Mouse (Mus musculus) granulocyte monocyte progenitor cell, adult 5-6 weeks (primary cell): ENCODE data around the gene Cpxm2. TPM values are rescaled to one million over a fixed set of nuclear protein-coding genes. Genes with fewer than 3 reads are reported as not detected.

Source experiments
- ATAC-seq: replicated peaks from 2 replicates; pipeline ENCODE4 v1.8.0; 2016; ENCODE audit warnings: mild to moderate bottlenecking, moderate TSS enrichment, inconsistent platforms; ENCODE audit not compliant: poor library complexity, severe bottlenecking
- total RNA-seq, 2 experiments: library from RNA; stranded (forward) in 1 of 2; stranded (reverse) in 1 of 2; fragments of 200-712, 200-1000 nt in 1 of 2; fragments of >200 nt in 1 of 2; fragmentation: Nextera tagmentation in 1 of 2; gene quantifications; 2 replicates each; pipeline ENCODE4 v1.2.3; 2014 to 2017

Gene Cpxm2
- total RNA-seq, 2 experiments from 2014 or later = not detected

- ATAC-seq = no peak
These were observed 122.5 kb downstream of the Cpxm2 start for GRCm38 (mm10) chr7:132031940-132032531.

- ATAC-seq = no peak
These were observed 127.9 kb downstream of the Cpxm2 start for GRCm38 (mm10) chr7:132026671-132027070.

GRCm38 (mm10) chr7:132025591-132025990, 128.9 kb downstream of the Cpxm2 start:
- ATAC-seq = no peak

GRCm38 (mm10) chr7:132015933-132016332, 138.6 kb downstream of the Cpxm2 start:
- no peak for ATAC-seq

GRCm38 (mm10) chr7:132015193-132015592, 139.3 kb downstream of the Cpxm2 start:
- no peak for ATAC-seq

GRCm38 (mm10) chr7:132013970-132014369, 140.6 kb downstream of the Cpxm2 start:
- no peak for ATAC-seq

- no peak for ATAC-seq
These were observed 141.4 kb downstream of the Cpxm2 start for GRCm38 (mm10) chr7:132012969-132013679.

GRCm38 (mm10) chr7:132009002-132009401, 145.5 kb downstream of the Cpxm2 start:
- ATAC-seq = no peak

- no peak for ATAC-seq
These were observed 148.4 kb downstream of the Cpxm2 start for GRCm38 (mm10) chr7:132005996-132006696.

GRCm38 (mm10) chr7:131992873-131993272, 161.7 kb downstream of the Cpxm2 start:
- ATAC-seq = no peak

GRCm38 (mm10) chr7:131992226-131992625, 162.3 kb downstream of the Cpxm2 start:
- no peak for ATAC-seq

- no peak for ATAC-seq
These were observed 165.5 kb downstream of the Cpxm2 start for GRCm38 (mm10) chr7:131989056-131989455.

Other genes with a start within 250 kb of the Cpxm2 start
- not detected in 2 replicates for gene Gpr26, start 188.3 kb downstream of the Cpxm2 start, total RNA-seq (2014; fragmentation: Nextera tagmentation)
- not detected in 2 replicates for gene Gpr26, start 188.3 kb downstream of the Cpxm2 start, total RNA-seq (2017)
- gene Chst15, start 162.5 kb upstream of the Cpxm2 start, total RNA-seq (2014; fragmentation: Nextera tagmentation) = 10.1 and 22.1 TPM in 2 replicates
- gene Chst15, start 162.5 kb upstream of the Cpxm2 start, total RNA-seq (2017) = 4.6 and 6.1 TPM in 2 replicates